In genomic region chr7:35810736-35811135, GRCm38 (mm10) we compare ENCODE assay signal across 8 mouse cellular contexts. TPM values are rescaled to one million over a fixed set of nuclear protein-coding genes. Genes with fewer than 3 reads are reported as not detected.
A peak's percentile ranks its signal among the peaks of the same experiment; 100 is the strongest.
DNase-seq lines count a peak whose midpoint lies in the region; ATAC-seq and TF ChIP-seq lines count a peak whose summit lies in the region.

No protein-coding gene starts in this region.

- no peaks in the 10 kb centered on the region for H3K9me3 ChIP-seq in lung, postnatal 0 days (ENCODE audit: low read length)
- no peaks in the 10 kb centered on the region for H3K9me3 ChIP-seq in neural tube, embryonic 15.5 days (replicated peaks)

- H3K27me3 ChIP-seq in cerebellum, adult 2 months (ENCODE audit: control insufficient read depth, insufficient read depth, low read length): no peaks in the 10 kb centered on the region
- no peaks in the 10 kb centered on the region for H3K27me3 ChIP-seq in lung, postnatal 0 days (replicated peaks; ENCODE audit: insufficient read depth, low read length)
- H3K27me3 ChIP-seq in neural tube, embryonic 15.5 days (replicated peaks): no peaks in the 10 kb centered on the region

- peak; percentile 20 for ATAC-seq in lung, postnatal 0 days
- no peak for ATAC-seq in neural tube, embryonic 15.5 days (ENCODE audit: low FRiP score)

- TF ChIP-seq EP300 in lung, postnatal 0 days (IDR thresholded peaks at IDR 0.05): no peak

- 37% methylated on average over 8 of the region's 8 CpGs for WGBS in cerebellum, adult 2 months
- WGBS in lung, postnatal 0 days: 36% methylated on average over 8 of the region's 8 CpGs
- whole genome bisulfite sequencing in neural tube, embryonic 15.5 days: 53% methylated on average over 8 of the region's 8 CpGs

- DNase-seq in cerebellum, adult 2 months: no peak
- DNase-seq in cerebellum, adult 11-12 months: no peak
- peak; percentile 49 for DNase-seq in kidney, adult 9 months
- no peak for DNase-seq in kidney, adult 11 months
- peak; percentile 61 for DNase-seq in ZHBTc4 (ENCODE audit: low read depth, low spot score)
- DNase-seq in lung, postnatal 0 days (ENCODE audit: low spot score): peak; percentile 42
- DNase-seq in Muller cell, postnatal 12 days (ENCODE audit: inconsistent ontology term): no peak

- TF ChIP-seq CTCF in cerebellum, adult 2 months (IDR thresholded peaks at IDR 0.05; ENCODE audit: borderline replicate concordance, insufficient read depth, low read depth, low read length): peak; percentile 25; the same call in 1 of the 2 replicates
- TF ChIP-seq CTCF in lung, postnatal 0 days (IDR thresholded peaks at IDR 0.05): peak; percentile 71

- H3K9ac ChIP-seq in lung, postnatal 0 days (replicated peaks; ENCODE audit: low read depth): no peak overlapping the region
- no peak overlapping the region for H3K9ac ChIP-seq in neural tube, embryonic 15.5 days (replicated peaks)

- no peaks in the 10 kb centered on the region for H3K4me1 ChIP-seq in cerebellum, adult 2 months (ENCODE audit: control insufficient read depth, insufficient read depth, low read length)
- H3K4me1 ChIP-seq in lung, postnatal 0 days (ENCODE audit: insufficient read depth, low read depth, low read length): no peaks in the 10 kb centered on the region
- H3K4me1 ChIP-seq in neural tube, embryonic 15.5 days: no peaks in the 10 kb centered on the region

- H3K27ac ChIP-seq in cerebellum, adult 2 months (ENCODE audit: insufficient read depth, low read length): no peak overlapping the region
- no peak overlapping the region for H3K27ac ChIP-seq in lung, postnatal 0 days (ENCODE audit: low read length)
- no peak overlapping the region for H3K27ac ChIP-seq in neural tube, embryonic 15.5 days (replicated peaks)

- H3K36me3 ChIP-seq in lung, postnatal 0 days (ENCODE audit: insufficient read depth, low read length): no peaks in the 10 kb centered on the region
- H3K36me3 ChIP-seq in neural tube, embryonic 15.5 days: no peaks in the 10 kb centered on the region

- no peak for TF ChIP-seq POLR2A in cerebellum, adult 2 months (IDR thresholded peaks at IDR 0.05; ENCODE audit: borderline replicate concordance, insufficient read depth, low read length)

- H3K4me2 ChIP-seq in lung, postnatal 0 days (replicated peaks; ENCODE audit: low read depth, low read length): no peak overlapping the region
- H3K4me2 ChIP-seq in neural tube, embryonic 15.5 days: no peak overlapping the region

- H3K4me3 ChIP-seq in cerebellum, adult 2 months (replicated peaks; ENCODE audit: insufficient read depth, low read depth, low read length): no peak overlapping the region
- no peak overlapping the region for H3K4me3 ChIP-seq in lung, postnatal 0 days (ENCODE audit: low read depth, low read length)
- no peak overlapping the region for H3K4me3 ChIP-seq in neural tube, embryonic 15.5 days (replicated peaks)

RNA-seq across cellular contexts. Expression of gene Zfp507, which starts 7.9 kb away (rescaled TPM):
- 13.9 and 14.6 TPM in 2 replicates for polyA plus RNA-seq in cerebellum, adult 2 months (2012; rRNA removed)
- polyA plus RNA-seq in lung, postnatal 0 days (2015; fragmentation: Nextera tagmentation; extraction: Ambion mirVana): 6.9 and 10.1 TPM in 2 replicates
- 12.9 and 13.9 TPM in 2 replicates for polyA plus RNA-seq in neural tube, embryonic 15.5 days (2015; fragmentation: Nextera tagmentation; extraction: Ambion mirVana)

RNA-seq across cellular contexts. Expression of gene Dpy19l3, which starts 56.5 kb away (rescaled TPM):
- 25.5 TPM in 2 replicates for polyA plus RNA-seq in cerebellum, adult 2 months (2012; rRNA removed)
- polyA plus RNA-seq in lung, postnatal 0 days (2015; fragmentation: Nextera tagmentation; extraction: Ambion mirVana): 14.3 and 16.2 TPM in 2 replicates
- polyA plus RNA-seq in neural tube, embryonic 15.5 days (2015; fragmentation: Nextera tagmentation; extraction: Ambion mirVana): 42.1 and 44.6 TPM in 2 replicates

Comparison
In these comparisons a context has a peak if more than half of its experiments do, and no peak if none do; other contexts are left out.
1. DNase-seq: peak in kidney, adult 9 months (single experiment), ZHBTc4 (single experiment) and lung, postnatal 0 days (single experiment); none in cerebellum, adult 2 months (0 of 2), cerebellum, adult 11-12 months (single experiment), kidney, adult 11 months (single experiment) and Muller cell, postnatal 12 days (single experiment).